Mouse (Mus musculus): ENCODE measurements at regions not wholly inside any gene's neighbourhood (a gene's known extent, or its start where the extent isn't known, plus 50 kb on each side); places are given as distances from the start of the nearest gene placed in this dataset.
"Not testable (repeated sequence)": the region's sequence is repeated elsewhere in the genome, so short reads cannot be mapped to it uniquely, and the experiment has no call there.

GRCm38 (mm10) chr16:89718921-89719320, 147.9 kb upstream of the Krtap11-1 start:
- H3K27ac ChIP-seq (ENCODE audit: low read length) = no peak overlapping the region
- H3K9ac ChIP-seq (ENCODE audit: low read depth, low read length) = no peak overlapping the region
- H3K9me3 ChIP-seq (ENCODE audit: control insufficient read depth, low read length) = no peaks in the 10 kb centered on the region
- WGBS = 71% methylated on average over 3 of the region's 3 CpGs
- H3K4me2 ChIP-seq (ENCODE audit: low read depth, low read length) = no peak overlapping the region
- H3K4me3 ChIP-seq (ENCODE audit: low read length) = no peak overlapping the region
- no peaks in the 10 kb centered on the region for H3K36me3 ChIP-seq (ENCODE audit: control insufficient read depth, insufficient read depth, low read length)
- no peaks in the 10 kb centered on the region for H3K4me1 ChIP-seq (ENCODE audit: control insufficient read depth, insufficient read depth, low read length)
- no peaks in the 10 kb centered on the region for H3K27me3 ChIP-seq (replicated peaks; ENCODE audit: control insufficient read depth, insufficient read depth, low read length)
- ATAC-seq = no peak

- not testable (repeated sequence) for H3K9ac ChIP-seq (ENCODE audit: low read depth, low read length); H3K27me3 ChIP-seq (replicated peaks; ENCODE audit: control insufficient read depth, insufficient read depth, low read length); H3K4me1 ChIP-seq (ENCODE audit: control insufficient read depth, insufficient read depth, low read length); H3K4me3 ChIP-seq (ENCODE audit: low read length); H3K9me3 ChIP-seq (ENCODE audit: control insufficient read depth, low read length); H3K4me2 ChIP-seq (ENCODE audit: low read depth, low read length); H3K36me3 ChIP-seq (ENCODE audit: control insufficient read depth, insufficient read depth, low read length); ATAC-seq; H3K27ac ChIP-seq (ENCODE audit: low read length)
- 92% methylated on average over 8 of the region's 8 CpGs for WGBS
Measured at GRCm38 (mm10) chr16:89715716-89716115, 144.7 kb upstream of the Krtap11-1 start.

GRCm38 (mm10) chr16:89704316-89704715, 133.3 kb upstream of the Krtap11-1 start:
- Histone ChIP-seq H3K9me3 (ENCODE audit: control insufficient read depth, low read length) (no peaks in the 10 kb centered on the region), H3K4me3 (ENCODE audit: low read length) (no peak overlapping the region), H3K27me3 (replicated peaks; ENCODE audit: control insufficient read depth, insufficient read depth, low read length) (no peaks in the 10 kb centered on the region), H3K9ac (ENCODE audit: low read depth, low read length) (no peak overlapping the region), H3K27ac (ENCODE audit: low read length) (no peak overlapping the region), H3K36me3 (ENCODE audit: control insufficient read depth, insufficient read depth, low read length) (no peaks in the 10 kb centered on the region), H3K4me2 (ENCODE audit: low read depth, low read length) (no peak overlapping the region), H3K4me1 (ENCODE audit: control insufficient read depth, insufficient read depth, low read length) (no peaks in the 10 kb centered on the region)
- ATAC-seq = no peak
- 75% methylated on average over 6 of the region's 6 CpGs for WGBS

DNA sequence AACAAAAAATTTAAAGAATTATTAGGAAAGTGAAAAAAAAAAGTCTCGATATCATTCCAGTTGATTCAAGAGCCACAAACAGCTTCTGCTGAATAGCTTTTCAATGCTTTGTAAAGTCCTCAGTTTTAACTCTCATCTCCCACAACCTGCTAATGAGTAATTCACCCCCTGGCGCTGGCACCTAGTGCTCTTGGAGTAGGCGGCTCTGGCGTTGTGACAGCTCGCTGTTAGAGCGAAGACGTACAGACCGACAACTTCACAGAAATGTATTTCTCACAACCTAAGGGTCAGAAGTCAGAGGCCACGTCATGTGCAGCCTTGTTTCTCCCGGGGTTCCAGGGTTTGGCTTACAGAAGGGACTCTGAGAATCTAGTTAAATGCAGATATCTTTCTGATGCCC, 132.2 kb upstream of the Krtap11-1 start:
- no peaks in the 10 kb centered on the region for H3K4me1 ChIP-seq (ENCODE audit: control insufficient read depth, insufficient read depth, low read length)
- H3K4me3 ChIP-seq (ENCODE audit: low read length) = no peak overlapping the region
- no peak overlapping the region for H3K9ac ChIP-seq (ENCODE audit: low read depth, low read length)
- no peak overlapping the region for H3K4me2 ChIP-seq (ENCODE audit: low read depth, low read length)
- no peaks in the 10 kb centered on the region for H3K36me3 ChIP-seq (ENCODE audit: control insufficient read depth, insufficient read depth, low read length)
- no peak overlapping the region for H3K27ac ChIP-seq (ENCODE audit: low read length)
- H3K27me3 ChIP-seq (replicated peaks; ENCODE audit: control insufficient read depth, insufficient read depth, low read length) = no peaks in the 10 kb centered on the region
- 74% methylated on average over 10 of the region's 10 CpGs for WGBS
- ATAC-seq = no peak
- H3K9me3 ChIP-seq (ENCODE audit: control insufficient read depth, low read length) = no peaks in the 10 kb centered on the region

- Histone ChIP-seq H3K9ac (ENCODE audit: low read depth, low read length) (no peak overlapping the region), H3K36me3 (ENCODE audit: control insufficient read depth, insufficient read depth, low read length) (no peaks in the 10 kb centered on the region), H3K27me3 (replicated peaks; ENCODE audit: control insufficient read depth, insufficient read depth, low read length) (no peaks in the 10 kb centered on the region), H3K9me3 (ENCODE audit: control insufficient read depth, low read length) (no peaks in the 10 kb centered on the region), H3K27ac (ENCODE audit: low read length) (no peak overlapping the region), H3K4me3 (ENCODE audit: low read length) (no peak overlapping the region), H3K4me1 (ENCODE audit: control insufficient read depth, insufficient read depth, low read length) (no peaks in the 10 kb centered on the region), H3K4me2 (ENCODE audit: low read depth, low read length) (no peak overlapping the region)
- ATAC-seq = no peak
- WGBS = 95% methylated on average over 2 of the region's 2 CpGs
Measured at GRCm38 (mm10) chr16:89702406-89702805, 131.4 kb upstream of the Krtap11-1 start.

DNA sequence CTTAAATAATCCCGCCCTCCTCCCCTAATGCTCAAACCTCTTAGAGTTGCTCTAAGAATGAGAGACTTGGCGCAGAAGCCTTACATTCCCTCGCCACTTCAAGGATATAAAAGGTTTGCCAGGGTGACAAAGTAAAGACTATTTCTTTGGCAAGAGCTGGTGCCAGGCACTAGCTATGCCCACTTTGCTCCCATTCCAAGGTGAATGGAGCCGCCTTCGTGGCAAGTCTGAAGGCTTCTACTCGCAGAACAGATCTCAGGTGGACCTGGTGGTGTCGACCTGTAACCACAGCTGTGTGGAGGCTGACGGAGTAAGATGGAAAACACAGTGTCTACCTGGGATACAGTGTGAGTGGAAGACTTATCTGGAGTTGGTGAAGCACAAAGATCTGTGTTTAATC, 130.8 kb upstream of the Krtap11-1 start:
- no peak for ATAC-seq
- Histone ChIP-seq H3K9ac (ENCODE audit: low read depth, low read length) (no peak overlapping the region), H3K4me3 (ENCODE audit: low read length) (no peak overlapping the region), H3K4me1 (ENCODE audit: control insufficient read depth, insufficient read depth, low read length) (no peaks in the 10 kb centered on the region), H3K27ac (ENCODE audit: low read length) (no peak overlapping the region), H3K36me3 (ENCODE audit: control insufficient read depth, insufficient read depth, low read length) (no peaks in the 10 kb centered on the region), H3K4me2 (ENCODE audit: low read depth, low read length) (no peak overlapping the region), H3K9me3 (ENCODE audit: control insufficient read depth, low read length) (no peaks in the 10 kb centered on the region), H3K27me3 (replicated peaks; ENCODE audit: control insufficient read depth, insufficient read depth, low read length) (no peaks in the 10 kb centered on the region)
- WGBS = 89% methylated on average over 8 of the region's 8 CpGs

DNA sequence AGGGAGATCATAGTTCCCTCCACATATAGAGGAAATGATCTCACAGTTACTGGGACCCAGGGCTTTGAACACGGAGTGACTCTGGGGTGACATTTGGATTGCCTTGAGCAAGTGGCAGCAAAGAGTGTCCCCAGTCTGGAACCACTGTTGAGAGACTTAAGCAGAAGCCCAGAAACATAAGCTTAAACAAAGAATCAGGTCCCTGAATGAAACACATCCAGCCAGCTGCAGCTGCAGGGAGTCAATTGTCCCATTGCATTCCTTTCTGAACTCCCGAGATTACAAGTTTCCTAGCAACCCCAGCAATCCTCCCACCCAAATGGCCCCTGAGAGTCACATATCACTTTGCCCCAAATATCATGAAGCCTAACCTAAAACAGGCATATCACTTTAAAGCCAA, 128.7 kb upstream of the Krtap11-1 start:
- Histone ChIP-seq H3K27ac (ENCODE audit: low read length) (no peak overlapping the region), H3K36me3 (ENCODE audit: control insufficient read depth, insufficient read depth, low read length) (no peaks in the 10 kb centered on the region), H3K4me2 (ENCODE audit: low read depth, low read length) (no peak overlapping the region), H3K4me3 (ENCODE audit: low read length) (no peak overlapping the region), H3K9me3 (ENCODE audit: control insufficient read depth, low read length) (no peaks in the 10 kb centered on the region), H3K4me1 (ENCODE audit: control insufficient read depth, insufficient read depth, low read length) (no peaks in the 10 kb centered on the region), H3K27me3 (replicated peaks; ENCODE audit: control insufficient read depth, insufficient read depth, low read length) (no peaks in the 10 kb centered on the region), H3K9ac (ENCODE audit: low read depth, low read length) (no peak overlapping the region)
- no peak for ATAC-seq
- 22% methylated on average over 2 of the region's 2 CpGs for WGBS

DNA sequence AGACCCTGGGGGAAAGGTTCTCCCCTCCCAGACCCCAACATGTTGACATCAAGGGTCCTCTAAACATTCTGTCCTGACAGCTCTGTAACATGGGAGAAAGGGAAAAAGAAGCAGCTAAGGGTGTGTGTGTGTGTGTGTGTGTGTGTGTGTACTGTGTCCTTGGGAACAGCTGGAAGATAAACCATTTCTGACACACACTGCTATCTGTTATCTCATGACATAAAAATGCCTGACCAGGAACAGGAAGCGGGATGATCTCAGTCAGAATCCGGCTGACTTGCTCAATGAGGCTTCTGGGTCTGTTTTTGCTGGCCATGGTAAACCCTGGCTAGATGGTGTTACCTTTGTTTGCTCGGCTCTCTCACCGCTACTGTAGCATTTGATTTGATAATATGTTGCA, 124.8 kb upstream of the Krtap11-1 start:
- H3K9me3 ChIP-seq (ENCODE audit: control insufficient read depth, low read length) = no peaks in the 10 kb centered on the region
- no peaks in the 10 kb centered on the region for H3K36me3 ChIP-seq (ENCODE audit: control insufficient read depth, insufficient read depth, low read length)
- ATAC-seq = peak; percentile 60
- no peak overlapping the region for H3K4me2 ChIP-seq (ENCODE audit: low read depth, low read length)
- H3K4me3 ChIP-seq (ENCODE audit: low read length) = no peak overlapping the region
- no peaks in the 10 kb centered on the region for H3K4me1 ChIP-seq (ENCODE audit: control insufficient read depth, insufficient read depth, low read length)
- no peak overlapping the region for H3K27ac ChIP-seq (ENCODE audit: low read length)
- WGBS = 38% methylated on average over 4 of the region's 4 CpGs
- H3K9ac ChIP-seq (ENCODE audit: low read depth, low read length) = no peak overlapping the region
- no peaks in the 10 kb centered on the region for H3K27me3 ChIP-seq (replicated peaks; ENCODE audit: control insufficient read depth, insufficient read depth, low read length)

DNA sequence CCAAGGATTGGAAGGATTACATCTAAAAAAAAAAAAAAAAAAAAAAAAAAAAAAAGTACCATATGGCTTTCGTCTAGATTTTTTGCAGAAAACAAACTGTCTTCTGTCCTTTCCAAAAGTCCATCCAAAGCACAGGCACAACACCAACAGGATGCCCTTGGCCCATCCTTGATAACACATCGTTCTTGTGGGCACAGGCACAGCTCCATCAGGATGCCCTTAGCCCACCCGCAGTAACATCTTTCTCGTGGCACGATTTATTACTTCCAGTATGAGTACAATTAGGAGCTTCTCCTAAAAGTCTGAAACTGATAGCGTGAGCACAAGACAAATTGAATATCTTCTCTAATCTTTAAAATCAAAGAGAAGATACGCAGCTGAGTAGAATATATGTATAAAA, 124.4 kb upstream of the Krtap11-1 start:
- no peaks in the 10 kb centered on the region for H3K9me3 ChIP-seq (ENCODE audit: control insufficient read depth, low read length)
- no peak for ATAC-seq
- no peak overlapping the region for H3K27ac ChIP-seq (ENCODE audit: low read length)
- no peak overlapping the region for H3K4me2 ChIP-seq (ENCODE audit: low read depth, low read length)
- no peak overlapping the region for H3K9ac ChIP-seq (ENCODE audit: low read depth, low read length)
- H3K36me3 ChIP-seq (ENCODE audit: control insufficient read depth, insufficient read depth, low read length) = no peaks in the 10 kb centered on the region
- H3K4me3 ChIP-seq (ENCODE audit: low read length) = no peak overlapping the region
- H3K4me1 ChIP-seq (ENCODE audit: control insufficient read depth, insufficient read depth, low read length) = no peaks in the 10 kb centered on the region
- H3K27me3 ChIP-seq (replicated peaks; ENCODE audit: control insufficient read depth, insufficient read depth, low read length) = no peaks in the 10 kb centered on the region
- WGBS = 57% methylated on average over 7 of the region's 7 CpGs

DNA sequence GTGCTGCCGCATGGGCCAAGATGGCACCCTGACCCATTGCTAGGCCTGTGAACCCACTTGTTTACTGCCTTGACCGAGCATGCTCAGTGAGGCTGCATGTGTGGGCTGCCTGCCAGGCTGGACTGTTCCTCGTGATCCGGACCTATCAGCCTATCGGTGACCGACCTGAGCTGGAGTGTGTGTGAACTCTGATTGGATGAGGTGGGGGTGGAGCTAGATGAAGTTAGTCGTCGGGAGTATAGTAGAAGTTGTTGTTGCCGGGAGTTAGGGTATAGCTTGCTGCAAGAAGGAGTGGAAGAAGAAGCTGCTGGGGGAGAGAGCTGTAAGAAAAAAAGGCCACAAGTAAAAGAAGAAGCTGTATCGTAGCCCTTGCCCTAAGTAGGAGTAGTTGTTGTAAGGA, 122.3 kb upstream of the Krtap11-1 start:
- H3K4me3 ChIP-seq (ENCODE audit: low read length) = no peak overlapping the region
- no peak overlapping the region for H3K27ac ChIP-seq (ENCODE audit: low read length)
- H3K9ac ChIP-seq (ENCODE audit: low read depth, low read length) = no peak overlapping the region
- ATAC-seq = no peak
- WGBS = 84% methylated on average over 10 of the region's 10 CpGs
- H3K9me3 ChIP-seq (ENCODE audit: control insufficient read depth, low read length) = no peaks in the 10 kb centered on the region
- no peaks in the 10 kb centered on the region for H3K36me3 ChIP-seq (ENCODE audit: control insufficient read depth, insufficient read depth, low read length)
- no peak overlapping the region for H3K4me2 ChIP-seq (ENCODE audit: low read depth, low read length)
- no peaks in the 10 kb centered on the region for H3K27me3 ChIP-seq (replicated peaks; ENCODE audit: control insufficient read depth, insufficient read depth, low read length)
- H3K4me1 ChIP-seq (ENCODE audit: control insufficient read depth, insufficient read depth, low read length) = no peaks in the 10 kb centered on the region
